Mouse (Mus musculus) kidney, adult 11 months (tissue): ENCODE results near the gene Mcf2l.

Source experiments
- DNase-seq: peaks from one replicate; pipeline ENCODE4 v3.0.0; 2022

Mcf2l gene

DNA sequence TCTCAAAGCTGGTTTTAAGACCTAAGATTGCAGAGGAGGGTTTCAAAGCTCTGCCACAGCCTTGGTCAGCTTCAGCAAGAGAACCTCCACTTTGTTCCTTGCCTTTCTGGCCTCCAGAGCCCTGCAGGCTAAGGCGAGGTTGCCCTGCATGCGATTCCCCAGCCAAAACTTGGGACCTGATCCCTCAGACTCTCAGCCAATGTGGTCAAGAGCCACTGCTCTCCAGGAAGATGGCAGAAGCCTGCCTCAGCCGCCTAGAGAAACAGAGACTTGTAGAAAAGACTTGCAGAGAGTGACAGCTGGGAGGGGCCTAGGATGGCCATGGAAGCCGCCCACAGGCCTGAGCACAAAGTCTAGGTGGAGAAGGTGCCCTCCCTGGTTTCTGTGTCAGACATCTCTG, 1.4 kb downstream of the Mcf2l start:
- peak; percentile 56 for DNase-seq

DNA sequence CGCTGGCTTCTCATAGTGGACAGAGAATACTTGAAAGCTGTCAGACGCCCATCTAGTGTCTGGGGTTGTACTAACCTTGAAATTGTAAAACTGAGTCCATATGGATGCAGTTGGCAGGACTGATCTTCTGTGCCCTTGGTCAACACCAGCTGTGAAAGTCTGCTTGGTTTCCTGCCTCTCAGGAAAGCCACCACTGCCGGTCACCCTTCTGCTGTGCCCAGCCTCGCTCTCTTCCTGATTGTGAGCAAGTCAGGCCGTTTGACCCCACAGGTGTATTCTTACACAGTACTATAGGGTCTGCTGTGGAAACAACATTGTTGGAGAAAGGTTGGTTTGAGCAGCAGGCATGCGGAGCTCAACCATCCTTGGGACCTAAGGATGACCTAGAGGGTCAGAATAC, 3.5 kb downstream of the Mcf2l start:
- no peak for DNase-seq

DNA sequence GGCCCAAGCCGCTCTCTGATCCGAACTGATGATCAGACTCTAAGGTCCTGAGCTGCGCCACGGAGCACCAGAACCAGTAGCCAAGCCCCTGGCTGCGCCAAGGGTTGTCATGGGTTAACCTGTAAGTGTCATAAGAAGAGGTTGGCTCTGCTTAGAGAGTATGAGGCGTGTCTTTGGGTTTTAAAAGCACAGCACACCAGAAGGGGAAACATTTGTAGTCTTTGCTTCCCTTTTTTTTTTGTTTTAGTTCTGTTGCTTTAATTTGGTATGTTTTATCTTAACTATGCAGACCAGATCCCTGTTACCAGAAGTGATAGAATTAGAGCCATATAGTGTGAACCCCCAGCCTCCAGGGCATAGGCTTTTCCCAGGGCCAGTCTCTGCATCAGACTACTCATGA, 6.6 kb downstream of the Mcf2l start:
- no peak for DNase-seq

DNA sequence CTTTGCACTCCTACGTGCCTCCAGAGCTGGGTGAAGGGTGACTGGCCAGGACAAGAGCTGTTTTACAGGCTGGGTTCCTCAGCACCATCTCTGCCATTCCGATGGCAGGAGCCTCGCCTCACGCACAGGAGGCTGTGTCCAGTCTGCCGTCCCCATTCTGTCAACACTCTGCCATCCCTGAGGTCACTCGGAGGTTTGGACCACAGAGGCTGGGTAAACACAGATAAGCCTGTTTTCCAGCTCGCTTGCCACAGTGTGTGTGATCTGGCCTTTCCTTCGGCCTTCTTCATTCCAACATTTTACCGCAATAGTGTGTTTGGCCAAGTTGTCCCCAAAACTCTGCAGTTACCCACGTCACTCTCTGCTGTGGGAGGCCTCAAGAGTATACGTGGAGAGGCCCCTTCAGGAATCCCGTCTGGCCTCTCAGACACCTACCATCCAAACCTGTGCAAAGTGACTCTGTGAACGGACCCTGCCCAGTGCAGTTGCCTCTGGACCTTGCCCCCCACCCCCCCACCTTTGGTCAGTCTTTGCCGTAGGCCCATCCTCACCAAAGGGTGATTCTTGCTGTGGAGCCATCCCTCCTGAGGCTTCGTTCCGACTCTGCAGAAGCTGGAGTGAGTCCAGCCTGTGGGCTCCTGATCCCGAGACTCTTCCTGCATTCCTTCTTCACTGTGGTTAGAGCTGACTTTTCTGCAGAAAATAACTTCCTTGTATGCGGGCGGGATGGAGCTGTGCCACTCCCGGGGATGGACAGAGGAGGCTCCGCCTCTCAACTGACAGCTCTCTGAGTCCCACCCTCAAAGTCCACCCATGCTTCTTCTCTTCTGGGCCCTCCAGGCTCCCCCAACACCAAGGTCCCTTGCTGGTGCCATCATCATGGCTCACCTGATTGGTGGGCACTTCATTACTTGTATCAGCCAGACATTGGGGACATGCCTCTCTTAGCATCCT, 9.7 kb downstream of the Mcf2l start:
- DNase-seq = no peak

DNA sequence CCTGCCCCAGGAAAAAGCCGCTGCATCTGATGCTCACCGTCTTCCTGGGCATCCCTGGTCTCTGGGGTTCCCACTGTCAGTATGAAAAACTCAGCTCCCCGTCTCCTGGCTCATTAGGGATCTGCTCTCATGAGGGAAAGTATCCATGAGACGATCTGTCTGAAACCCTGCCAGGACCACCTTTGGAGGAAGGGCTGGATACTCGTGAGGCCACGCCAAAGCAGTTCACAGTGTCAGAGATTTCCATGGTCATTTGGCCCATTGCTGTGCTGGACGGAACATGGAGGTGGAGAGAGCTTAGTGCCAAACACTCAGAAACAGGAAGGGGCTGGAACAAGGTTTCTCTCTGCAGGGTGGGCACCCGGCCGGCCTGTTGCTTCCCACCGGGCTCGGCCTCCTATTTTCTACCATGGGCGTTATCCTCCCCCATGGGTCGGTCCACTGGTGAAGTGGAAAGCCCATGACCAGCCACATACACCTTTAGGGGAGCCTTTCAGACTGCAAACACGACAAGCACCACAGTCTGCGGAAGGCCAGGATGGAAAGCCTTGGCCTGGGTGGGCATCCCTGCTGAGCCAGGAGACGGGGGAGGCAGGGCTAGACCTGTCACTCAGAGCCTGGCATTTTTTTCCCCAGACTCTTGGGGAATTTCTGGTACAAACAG, 14.3 kb downstream of the Mcf2l start:
- DNase-seq = no peak

DNA sequence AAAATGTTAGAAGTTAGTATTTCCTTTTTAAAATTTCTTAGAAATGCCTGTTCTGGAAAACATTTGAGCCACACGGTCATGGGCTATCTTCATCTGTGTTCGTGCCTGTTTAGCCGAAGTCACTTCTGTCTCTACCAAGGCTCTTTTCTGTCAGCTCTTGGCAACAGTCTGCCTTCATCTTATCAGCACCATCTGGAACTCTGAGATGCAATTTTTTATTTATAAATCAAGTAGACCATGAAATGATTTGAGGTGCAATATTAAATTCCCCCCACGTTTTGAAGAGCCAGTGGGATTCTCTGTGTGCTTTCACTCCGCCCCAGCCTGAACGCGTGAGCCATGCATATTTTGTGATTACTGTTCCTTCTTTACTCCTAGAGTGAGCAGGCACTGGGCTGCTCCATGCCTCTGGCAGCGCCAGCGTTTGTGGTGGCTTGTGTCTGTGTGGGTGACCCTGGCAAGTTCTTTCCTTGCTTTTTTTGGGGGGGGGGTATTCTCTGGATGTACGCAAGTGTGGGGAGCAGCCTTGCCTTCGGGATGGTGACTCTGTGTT, 15.5 kb downstream of the Mcf2l start:
- DNase-seq = no peak

DNA sequence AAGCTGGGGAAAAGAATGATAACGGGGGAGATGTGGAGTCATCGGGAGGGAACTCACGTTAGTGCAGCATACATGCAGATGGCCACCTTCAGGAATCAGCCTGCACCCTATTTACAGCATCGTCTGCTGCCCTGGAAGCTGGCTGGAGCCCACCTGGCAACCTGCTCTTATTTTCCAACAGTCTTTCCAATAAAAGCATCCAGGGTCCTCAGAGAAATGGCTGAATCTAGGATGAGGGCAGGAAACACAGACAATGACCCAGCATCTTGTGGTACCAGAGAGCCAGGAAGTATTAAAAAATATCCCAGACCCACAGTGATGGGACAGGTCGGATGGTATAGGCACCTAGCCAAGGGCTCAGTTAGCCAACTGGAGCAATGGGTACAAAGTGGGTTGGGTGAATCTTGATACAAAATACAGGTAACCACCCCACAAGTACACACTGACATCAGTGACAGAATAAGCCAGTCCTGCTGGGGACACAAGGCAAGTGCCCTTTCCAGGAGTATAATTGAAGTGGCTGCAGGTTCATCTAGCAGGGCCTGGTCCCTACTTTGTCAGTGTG, 19.4 kb downstream of the Mcf2l start:
- no peak for DNase-seq

DNA sequence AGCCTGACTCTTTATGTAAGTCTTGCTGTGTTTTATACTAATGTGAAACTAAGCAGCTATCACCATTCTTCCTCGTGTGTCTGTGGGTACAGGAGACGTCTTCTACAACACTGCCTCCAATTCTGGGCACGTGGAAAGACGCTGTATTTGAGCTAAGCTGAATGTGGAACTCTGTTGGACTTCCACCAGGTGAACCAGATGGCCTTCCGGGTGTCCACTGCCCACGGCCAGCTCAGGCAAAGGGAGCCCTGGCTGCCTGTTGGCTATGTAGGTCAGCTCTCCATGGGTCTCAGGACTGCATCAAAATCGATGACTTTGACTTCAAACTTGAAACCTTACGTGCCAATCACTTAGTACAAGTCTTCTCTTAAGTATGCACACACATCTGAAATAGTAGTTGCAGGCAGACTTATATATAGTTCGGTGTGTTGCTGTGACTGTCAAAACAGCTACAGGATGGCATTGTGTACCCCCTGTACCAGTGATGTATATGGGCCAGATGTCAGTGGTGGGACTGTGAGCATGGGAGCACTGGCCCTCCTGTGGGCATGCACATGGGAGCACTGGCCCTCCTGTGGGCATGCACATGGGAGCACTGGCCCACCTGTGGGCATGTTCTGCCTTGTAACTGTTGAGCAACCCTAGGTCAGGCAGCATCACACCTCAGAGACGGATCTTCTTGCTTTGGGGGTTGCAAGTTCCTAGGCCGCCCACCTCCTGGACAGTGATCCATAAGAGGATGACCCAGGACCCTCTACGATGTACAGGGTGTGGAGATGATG, 20.4 kb downstream of the Mcf2l start:
- no peak for DNase-seq

DNA sequence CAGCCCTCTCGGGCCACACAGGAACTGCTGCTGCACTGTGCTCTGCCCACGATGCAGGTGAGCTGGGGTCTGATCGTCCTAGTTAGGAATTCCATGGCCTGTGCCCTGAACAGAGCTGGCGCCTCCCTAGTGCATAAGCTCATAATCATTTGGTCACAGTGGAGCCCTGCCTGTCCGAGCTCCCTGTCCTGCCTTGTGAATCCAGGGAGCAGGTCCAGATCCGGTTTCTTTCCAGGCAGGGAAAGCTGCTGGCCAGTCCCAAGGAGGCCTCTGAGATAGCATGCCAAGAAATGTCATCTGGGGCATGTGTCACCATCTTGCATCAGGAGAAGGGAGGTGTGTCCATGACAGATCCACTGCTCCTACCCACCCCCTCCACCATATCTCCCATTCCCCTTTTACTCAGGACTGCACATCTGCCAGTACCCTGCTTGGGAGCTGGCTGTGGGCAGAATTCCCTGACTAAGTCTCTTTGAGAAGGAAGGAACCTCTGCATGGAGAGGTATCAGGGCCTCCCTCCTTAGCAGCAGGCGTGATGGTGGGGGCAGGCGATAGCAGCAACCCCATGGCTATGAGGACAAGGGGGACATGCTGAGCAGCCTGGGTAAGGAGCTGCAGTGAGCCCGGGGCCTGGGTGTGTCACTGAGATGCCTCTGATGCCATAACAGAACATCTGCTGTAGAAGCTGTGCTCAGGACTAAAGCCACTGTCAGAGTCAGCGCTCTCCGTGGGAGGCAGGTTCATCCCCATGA, 21.4 kb downstream of the Mcf2l start:
- no peak for DNase-seq

DNA sequence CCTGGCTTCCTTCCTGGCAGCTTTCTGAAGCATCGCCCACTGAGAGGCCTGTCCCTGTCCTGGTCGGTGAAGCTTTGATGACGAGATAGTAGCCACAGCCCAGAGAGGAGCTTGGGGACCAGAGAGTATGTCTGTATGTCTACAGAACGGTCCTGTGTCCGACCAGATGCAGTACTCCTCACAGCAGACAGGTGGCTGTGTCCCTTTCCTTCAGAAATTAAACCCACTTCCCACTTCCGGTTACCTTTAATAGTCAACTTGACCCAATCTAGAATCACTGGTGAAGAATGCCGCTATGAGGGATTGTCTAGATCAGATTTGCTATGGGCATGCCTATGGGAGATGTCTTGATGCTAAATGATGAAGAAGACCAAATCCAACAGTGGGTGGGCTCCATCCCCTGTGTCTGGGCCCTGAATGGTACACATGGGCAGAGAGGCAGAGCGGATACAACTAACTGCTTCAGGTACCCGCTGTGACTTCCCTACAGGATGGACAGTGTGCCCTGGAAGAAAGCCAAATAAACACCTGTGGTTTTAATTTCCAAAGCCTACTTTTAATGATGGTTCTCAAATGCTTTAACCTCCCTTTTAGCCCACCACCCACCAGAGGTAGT, 22.0 kb downstream of the Mcf2l start:
- no peak for DNase-seq

DNA sequence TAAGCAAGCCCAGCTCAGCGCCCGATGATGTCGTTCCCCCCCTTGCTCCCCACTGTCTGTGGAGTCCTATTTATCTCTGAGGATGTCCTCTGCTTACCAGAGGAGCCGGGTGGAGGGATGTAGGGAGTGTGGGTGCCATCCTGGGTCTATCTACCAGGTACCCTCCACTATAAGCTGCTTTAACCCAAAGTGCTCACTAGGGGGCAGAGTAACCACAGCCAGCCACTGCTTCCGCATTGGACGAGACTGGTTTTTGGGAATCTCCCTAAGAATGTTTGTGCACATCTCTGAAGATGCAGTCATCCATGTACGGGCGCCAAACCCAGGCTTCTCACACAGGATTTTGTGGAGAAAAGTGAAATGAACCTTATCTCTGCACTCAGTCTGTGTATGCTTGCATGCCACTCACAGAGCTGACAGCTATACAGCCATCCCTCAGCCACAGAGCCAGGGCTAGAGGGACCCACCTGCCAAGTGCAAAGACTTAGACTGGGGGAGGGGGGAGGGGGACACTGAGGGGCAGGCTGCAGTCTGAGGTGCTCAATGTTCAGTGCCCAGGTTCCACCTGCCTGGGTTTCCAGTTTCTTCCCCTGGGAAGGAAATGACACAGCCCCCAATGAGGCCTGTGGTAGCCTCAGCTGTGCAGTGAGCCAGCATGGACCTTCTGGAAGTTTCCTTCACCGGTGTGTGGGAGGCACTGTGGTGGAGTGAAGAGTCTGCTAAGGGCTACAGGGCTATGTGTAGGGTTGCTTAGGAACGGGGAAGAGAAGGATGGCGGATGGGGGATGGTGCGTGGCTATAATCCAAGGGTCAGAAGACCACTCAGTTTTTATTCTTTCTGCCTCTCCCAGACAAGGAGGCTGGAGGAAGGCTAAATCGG, 23.1 kb downstream of the Mcf2l start:
- peak; percentile 47 for DNase-seq

DNA sequence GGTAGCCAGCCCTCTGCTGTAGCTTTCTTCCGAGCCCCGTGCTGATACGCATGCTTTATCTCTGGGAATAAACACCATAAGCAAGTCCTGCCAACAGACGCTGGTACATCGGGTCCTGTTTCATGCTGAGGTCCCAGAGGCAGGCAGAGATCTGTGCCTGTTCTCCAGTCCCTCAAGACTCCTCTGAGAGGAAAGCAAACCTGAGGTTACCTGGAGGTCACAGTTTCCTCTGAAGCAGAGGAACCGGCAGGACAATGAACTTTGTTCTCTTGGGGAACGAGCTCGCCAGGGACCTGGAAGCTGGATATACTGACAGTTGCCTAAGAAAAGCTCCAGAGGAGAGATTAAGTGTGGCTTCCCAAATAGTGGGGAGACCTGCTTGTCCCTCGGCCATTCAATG, 24.2 kb downstream of the Mcf2l start:
- peak; percentile 51 for DNase-seq

DNA sequence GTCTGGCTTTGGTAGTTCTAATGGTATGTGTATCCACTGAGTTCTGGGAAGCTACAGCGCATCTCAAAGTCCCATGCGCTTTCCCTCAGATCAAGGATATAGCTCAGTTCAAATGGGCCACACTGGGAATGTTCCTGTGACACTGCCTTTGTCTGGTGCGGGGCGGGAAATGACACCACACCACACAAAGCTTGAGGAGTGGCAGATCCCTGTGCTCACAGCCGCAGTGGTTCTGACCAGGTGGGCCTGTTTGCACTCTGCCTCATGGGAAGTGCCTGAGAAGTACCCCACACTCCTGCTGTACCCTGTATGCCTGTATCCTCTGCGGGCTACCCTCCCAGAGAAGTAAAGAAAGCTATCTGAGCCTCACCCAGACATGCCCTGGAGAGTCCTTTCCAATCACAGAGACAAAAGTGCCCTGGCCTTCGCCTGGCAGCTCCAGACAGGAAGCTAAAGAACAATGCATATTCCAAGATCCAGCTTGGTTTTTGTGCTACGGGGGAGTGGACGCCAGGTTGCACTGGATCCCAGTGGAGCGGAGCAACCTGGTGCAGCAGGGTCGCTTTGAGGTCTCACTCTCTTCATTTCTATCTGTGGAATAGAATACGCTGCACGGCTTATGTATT, 30.3 kb downstream of the Mcf2l start:
- no peak for DNase-seq

DNA sequence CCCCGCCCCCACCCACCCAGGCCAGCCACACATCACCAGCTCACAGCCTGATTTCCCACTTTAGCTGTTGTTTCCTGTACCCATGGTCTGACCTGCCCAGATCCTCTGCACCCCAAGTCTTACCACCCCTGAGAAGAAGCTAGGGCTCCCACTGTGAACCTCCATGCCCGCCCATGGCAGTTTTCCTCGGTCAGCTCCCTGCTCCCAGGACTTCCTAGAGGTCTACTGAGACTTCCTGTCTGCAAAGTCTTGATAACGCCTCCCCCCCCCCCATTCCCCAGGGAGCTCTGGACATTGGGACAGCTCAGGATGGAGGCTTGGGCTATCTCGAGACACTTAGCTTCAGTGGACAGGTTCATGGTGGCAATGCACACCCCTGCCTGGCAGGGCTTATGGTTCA, 31.5 kb downstream of the Mcf2l start:
- DNase-seq = no peak

DNA sequence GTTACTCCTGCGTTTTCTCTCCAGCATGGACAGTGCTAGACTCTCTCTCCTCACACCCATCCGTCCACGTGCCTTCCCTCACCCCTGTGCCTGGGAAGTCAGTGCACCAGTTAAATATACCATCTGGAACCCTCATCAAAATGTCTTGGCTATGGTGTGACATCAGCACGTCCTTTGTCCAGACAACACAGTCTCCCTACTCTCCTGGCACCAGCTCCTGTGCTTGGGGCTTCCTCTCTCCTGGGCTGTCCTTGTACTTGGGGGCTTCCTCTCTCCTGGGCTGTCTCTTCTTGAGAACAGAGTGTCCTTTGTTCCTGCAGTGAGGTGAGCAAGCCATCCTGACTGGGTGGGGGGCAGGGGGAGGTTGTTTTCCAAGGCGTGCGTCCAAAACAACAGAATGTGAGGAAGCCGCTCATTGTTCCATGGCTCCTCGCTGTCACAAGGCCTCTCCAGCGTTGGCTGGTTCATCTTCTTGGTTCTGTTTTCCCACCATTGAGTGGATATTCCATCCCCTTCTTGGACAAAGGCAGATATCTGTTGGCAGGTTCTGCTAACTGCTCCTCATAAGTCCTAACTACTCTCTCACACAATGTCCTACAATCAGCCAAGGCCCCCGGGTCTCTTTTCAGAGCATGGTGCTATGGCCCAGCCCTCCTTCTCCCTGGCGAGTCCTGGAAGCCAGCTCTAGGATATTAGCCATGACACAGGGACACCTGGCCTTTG, 32.2 kb downstream of the Mcf2l start:
- peak; percentile 74 for DNase-seq

DNA sequence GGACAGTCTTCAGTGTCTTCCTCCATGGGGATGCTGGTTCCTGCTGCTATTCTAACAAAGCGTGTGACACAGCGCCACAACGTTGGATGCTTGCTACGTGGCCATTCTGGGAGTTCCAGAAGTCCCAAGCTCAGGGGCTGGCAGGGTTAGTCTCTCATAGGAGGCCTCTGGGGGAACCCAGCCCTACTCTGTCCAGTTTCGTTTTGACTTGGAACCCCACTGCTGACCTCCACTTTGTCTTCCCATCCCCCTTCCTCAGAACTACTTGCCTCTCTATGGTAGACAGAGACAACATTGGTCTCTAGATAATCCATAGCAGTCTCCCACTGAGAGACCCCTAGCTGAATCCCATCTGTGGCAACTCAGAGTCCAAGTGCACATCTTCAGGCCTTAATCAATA, 33.0 kb downstream of the Mcf2l start:
- DNase-seq = no peak

DNA sequence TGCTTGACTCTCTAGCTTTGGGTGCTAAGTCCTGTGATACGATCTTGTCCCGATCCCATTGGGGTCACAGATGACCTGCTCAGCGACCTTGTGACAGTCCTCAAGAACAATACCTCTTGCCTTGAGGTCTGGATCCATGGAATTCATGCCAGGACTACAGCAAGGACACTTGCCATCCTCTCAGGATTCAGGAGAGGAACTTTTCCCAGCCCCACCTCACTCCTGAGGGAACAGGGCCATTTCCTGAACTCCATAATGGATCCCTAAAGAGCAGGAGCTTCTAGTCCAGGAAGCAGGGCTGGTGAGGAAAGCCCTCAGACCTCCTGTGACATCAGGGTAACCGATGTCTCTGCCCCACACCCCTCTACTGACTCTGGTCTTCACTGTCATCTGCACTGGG, 34.1 kb downstream of the Mcf2l start:
- no peak for DNase-seq

DNA sequence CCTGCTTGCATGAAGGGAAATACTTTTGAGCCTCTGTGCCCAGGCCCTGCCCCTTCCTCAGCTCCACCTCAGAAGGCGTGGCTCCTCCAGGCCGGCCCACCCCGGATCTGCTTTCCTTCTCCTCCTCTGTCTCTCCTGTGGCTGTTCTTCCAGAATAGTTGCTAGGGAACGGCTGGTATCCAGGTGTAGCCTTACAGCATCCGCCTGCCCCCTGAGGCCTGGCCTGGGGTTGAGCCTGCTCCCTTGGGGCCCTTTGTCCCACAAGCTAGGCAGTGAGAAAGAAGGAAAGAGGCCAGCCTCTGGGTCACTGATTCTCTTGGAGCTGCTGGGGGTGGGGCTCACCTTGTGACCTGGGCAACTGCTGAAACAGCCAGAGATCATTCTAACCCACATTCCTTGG, 38.4 kb downstream of the Mcf2l start:
- peak; percentile 91 for DNase-seq
